ENCODE assay signal across 30 mouse cellular contexts in genomic region chr17:65550357-65550756, GRCm38 (mm10). TPM values are rescaled to one million over a fixed set of nuclear protein-coding genes. Genes with fewer than 3 reads are reported as not detected.
"Had no signal": no experiment of that assay in that cellular context is flagged by ENCODE, and none has a peak within 500 bp of the region (broad histone marks: within the 10 kb centered on the region; RNA-seq: fewer than 3 reads in every experiment).

No protein-coding gene starts in this region.

- H3K27me3 ChIP-seq: embryonic facial prominence, embryonic 12.5 days; embryonic facial prominence, embryonic 13.5 days; embryonic facial prominence, embryonic 15.5 days; forebrain, embryonic 12.5 days; forebrain, embryonic 13.5 days; forebrain, embryonic 15.5 days had no signal

- H3K4me1 ChIP-seq: embryonic facial prominence, embryonic 10.5 days; embryonic facial prominence, embryonic 12.5 days; embryonic facial prominence, embryonic 13.5 days; embryonic facial prominence, embryonic 15.5 days; forebrain, embryonic 10.5 days; forebrain, embryonic 12.5 days; forebrain, embryonic 13.5 days; forebrain, embryonic 15.5 days had no signal

- H3K4me3 ChIP-seq: embryonic facial prominence, embryonic 10.5 days; embryonic facial prominence, embryonic 12.5 days; embryonic facial prominence, embryonic 13.5 days; embryonic facial prominence, embryonic 15.5 days; erythroblast, embryonic 14.5 days; forebrain, embryonic 10.5 days; forebrain, embryonic 12.5 days; forebrain, embryonic 13.5 days; forebrain, embryonic 15.5 days; gastrocnemius, adult 2 months; heart, adult 2 months had no signal

- DNase-seq: cerebellum, adult 9-11 months; cerebellum, postnatal 10 days; cerebellum, postnatal 14 days; cerebellum, postnatal 25 days; cerebellum, postnatal 36 days; embryo, embryonic 11 days; forebrain, postnatal 0 days; gastrocnemius, adult 2 months; gastrocnemius, postnatal 10 days; gastrocnemius, postnatal 14 days; gastrocnemius, postnatal 25 days; gastrocnemius, postnatal 36 days; heart, adult 11 months; heart, adult 18-20 months; heart, adult 2 months had no signal

- H3K4me2 ChIP-seq: embryonic facial prominence, embryonic 12.5 days; embryonic facial prominence, embryonic 13.5 days; embryonic facial prominence, embryonic 15.5 days; forebrain, embryonic 12.5 days; forebrain, embryonic 13.5 days; forebrain, embryonic 15.5 days had no signal

- H3K27ac ChIP-seq: embryonic facial prominence, embryonic 10.5 days; embryonic facial prominence, embryonic 12.5 days; embryonic facial prominence, embryonic 13.5 days; embryonic facial prominence, embryonic 15.5 days; forebrain, embryonic 10.5 days; forebrain, embryonic 12.5 days; forebrain, embryonic 13.5 days; forebrain, embryonic 15.5 days; gastrocnemius, adult 2 months; heart, adult 2 months had no signal

- ATAC-seq: forebrain, embryonic 13.5 days; forebrain, embryonic 14.5 days; forebrain, embryonic 15.5 days; forebrain, embryonic 16.5 days; forebrain, postnatal 0 days had no signal

- H3K36me3 ChIP-seq: embryonic facial prominence, embryonic 10.5 days; embryonic facial prominence, embryonic 12.5 days; embryonic facial prominence, embryonic 13.5 days; embryonic facial prominence, embryonic 15.5 days; forebrain, embryonic 10.5 days; forebrain, embryonic 12.5 days; forebrain, embryonic 15.5 days had no signal

- H3K9me3 ChIP-seq: embryonic facial prominence, embryonic 10.5 days; embryonic facial prominence, embryonic 12.5 days; embryonic facial prominence, embryonic 13.5 days; embryonic facial prominence, embryonic 15.5 days; forebrain, embryonic 10.5 days; forebrain, embryonic 12.5 days; forebrain, embryonic 13.5 days; forebrain, embryonic 15.5 days had no signal

- H3K9ac ChIP-seq: embryonic facial prominence, embryonic 12.5 days; embryonic facial prominence, embryonic 13.5 days; embryonic facial prominence, embryonic 15.5 days; forebrain, embryonic 12.5 days; forebrain, embryonic 13.5 days; forebrain, embryonic 15.5 days; forebrain, postnatal 0 days had no signal

RNA-seq across cellular contexts. Expression of gene Tmem232, which starts 9.8 kb away (rescaled TPM):
- total RNA-seq: common myeloid progenitor, adult 5-6 weeks; granulocyte monocyte progenitor cell, adult 5-6 weeks; heart, adult 2 months had no signal
- polyA plus RNA-seq: embryonic facial prominence, embryonic 10.5 days; embryonic facial prominence, embryonic 11.5 days; erythroblast, embryonic 14.5 days; forebrain, embryonic 10.5 days; forebrain, embryonic 11.5 days; forebrain, embryonic 12.5 days had no signal
